Mouse (Mus musculus) MEL (cell line): ENCODE data around the gene Cog7.

Experiments used
- BHLHE40 ChIP-seq: IDR thresholded peaks from 2 replicates; pipeline ENCODE4 v1.6.1; 2012; ENCODE audit warnings: low read depth, mild to moderate bottlenecking, inconsistent platforms, low read length, improper control_type of control experiment, borderline replicate concordance
- CHD1 ChIP-seq: IDR thresholded peaks from 2 replicates; pipeline ENCODE4 v1.6.1; 2012; ENCODE audit warnings: low read depth, mild to moderate bottlenecking, inconsistent platforms, low read length, improper control_type of control experiment
- CHD2 ChIP-seq: IDR thresholded peaks from 2 replicates; pipeline ENCODE4 v1.6.1; 2011; ENCODE audit warnings: low read length, improper control_type of control experiment
- CTCF ChIP-seq, 3 experiments: IDR thresholded peaks in 2 of 3; conservative IDR thresholded peaks in 1 of 3; 2 replicates each; pipeline ENCODE4 v1.5.1; 2011 to 2012; ENCODE audit warnings: low read length in 3 of 3, low read depth in 2 of 3, mild to moderate bottlenecking in 2 of 3, improper control_type of control experiment in 1 of 3, inconsistent platforms in 1 of 3, mixed read lengths in 1 of 3, moderate library complexity in 1 of 3; ENCODE audit not compliant: control insufficient read depth in 1 of 3, insufficient read depth in 1 of 3, poor library complexity in 1 of 3, severe bottlenecking in 1 of 3
- GABPA ChIP-seq: IDR thresholded peaks from 2 replicates; pipeline ENCODE4 v1.6.1; 2012; ENCODE audit warnings: low read depth, mild to moderate bottlenecking, inconsistent platforms, low read length, improper control_type of control experiment, moderate library complexity
- MAFK ChIP-seq: IDR thresholded peaks from 2 replicates; pipeline ENCODE4 v1.6.1; 2011; ENCODE audit warnings: low read depth, mild to moderate bottlenecking, low read length, improper control_type of control experiment, borderline replicate concordance
- MAX ChIP-seq: IDR thresholded peaks from 2 replicates; pipeline ENCODE4 v1.6.1; 2011; ENCODE audit warnings: low read length, improper control_type of control experiment
- MYB ChIP-seq: IDR thresholded peaks from 2 replicates; pipeline ENCODE4 v1.6.1; 2011; ENCODE audit warnings: mild to moderate bottlenecking, low read depth, low read length, improper control_type of control experiment
- POLR2A ChIP-seq, 2 experiments: IDR thresholded peaks; 2 replicates each; pipeline ENCODE4 v1.6.1; 2011 to 2012; ENCODE audit warnings: low read length in 2 of 2, mild to moderate bottlenecking in 2 of 2, control low read depth in 1 of 2, improper control_type of control experiment in 1 of 2, low read depth in 1 of 2, moderate library complexity in 1 of 2; ENCODE audit not compliant: control insufficient read depth in 1 of 2, insufficient read depth in 1 of 2, poor library complexity in 1 of 2
- SIN3A ChIP-seq: IDR thresholded peaks from 2 replicates; pipeline ENCODE4 v1.6.1; 2012; ENCODE audit warnings: low read length, improper control_type of control experiment, inconsistent platforms
- TAL1 ChIP-seq: IDR thresholded peaks from 2 replicates; pipeline ENCODE4 v1.6.1; 2012; ENCODE audit warnings: mild to moderate bottlenecking, inconsistent platforms, low read length, moderate library complexity, mixed read lengths
- ZKSCAN1 ChIP-seq: IDR thresholded peaks from 2 replicates; pipeline ENCODE4 v1.6.1; 2012; ENCODE audit warnings: low read depth, mild to moderate bottlenecking, inconsistent platforms, low read length, improper control_type of control experiment, moderate library complexity
- ZMIZ1 ChIP-seq: IDR thresholded peaks from 2 replicates; pipeline ENCODE4 v1.6.1; 2012; ENCODE audit warnings: low read depth, mild to moderate bottlenecking, inconsistent platforms, low read length, improper control_type of control experiment, moderate library complexity

GRCm38 (mm10) chr7:121864858-121865585 lies 116.5 kb downstream of the Cog7 start, which contains the start of gene Scnn1b:
- no peak for TF ChIP-seq CTCF (IDR thresholded peaks at IDR 0.05 in 2 of 3, conservative IDR thresholded peaks at IDR 0.05 in 1 of 3; ENCODE audit: control insufficient read depth in 1 of 3, insufficient read depth in 1 of 3, low read depth in 2 of 3, low read length in 3 of 3, poor library complexity in 1 of 3, severe bottlenecking in 1 of 3)
- TF ChIP-seq BHLHE40: no peak
- no peak for TF ChIP-seq POLR2A (IDR thresholded peaks at IDR 0.05; ENCODE audit: control insufficient read depth in 1 of 2, insufficient read depth in 1 of 2, low read depth in 1 of 2, low read length in 2 of 2, poor library complexity in 1 of 2)
- TF ChIP-seq CHD2: no peak
- no peak for TF ChIP-seq ZMIZ1
- no peak for TF ChIP-seq MAX
- no peak for TF ChIP-seq GABPA
- TF ChIP-seq MAFK: no peak
- TF ChIP-seq TAL1: no peak
- no peak for TF ChIP-seq MYB
- no peak for TF ChIP-seq SIN3A
- TF ChIP-seq ZKSCAN1: no peak
- no peak for TF ChIP-seq CHD1
